Mouse (Mus musculus) small intestine, adult 2 months (tissue): Measurements from ENCODE around the gene Wwox.

Source experiments
- CTCF ChIP-seq: fragments of 200-500 bp; IDR thresholded peaks from 2 replicates; pipeline ENCODE4 v1.5.1; 2012; ENCODE audit warnings: low read depth, mild to moderate bottlenecking, control low read depth, inconsistent platforms, low read length, moderate library complexity, mixed read lengths; ENCODE audit not compliant: insufficient replicate concordance, insufficient read length; ENCODE audit errors: extremely low read depth
- POLR2A ChIP-seq: fragments of 200-500 bp; IDR thresholded peaks from 2 replicates; pipeline ENCODE4 v1.6.1; 2012; ENCODE audit warnings: low read depth, mild to moderate bottlenecking, control low read depth, inconsistent platforms, low read length, moderate library complexity

DNA sequence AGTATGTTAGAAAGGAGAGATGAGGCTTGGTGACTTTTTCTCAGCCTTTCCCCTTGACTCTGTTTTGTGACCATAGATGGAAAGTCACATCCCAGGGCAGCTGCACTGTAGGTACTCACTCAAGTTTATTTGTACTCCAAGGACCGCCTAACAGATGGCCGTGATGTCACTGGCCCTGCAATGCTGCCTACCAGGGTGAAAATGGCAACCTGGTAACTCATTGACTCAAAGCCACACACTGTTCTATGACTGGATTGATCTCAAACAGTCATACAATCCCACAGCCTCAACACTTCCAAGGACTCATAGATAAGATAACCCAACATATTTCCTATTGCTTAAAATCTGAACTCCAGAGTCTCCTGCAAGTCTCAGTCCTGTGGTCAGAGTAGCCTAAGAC lies 754.3 kb downstream of the Wwox start:
- TF ChIP-seq CTCF (no peak), POLR2A (no peak)
